Mouse (Mus musculus): ENCODE results near the gene Tnfsf12.
"Not testable (repeated sequence)": the region's sequence is repeated elsewhere in the genome, so short reads cannot be mapped to it uniquely, and the experiment has no call there.

Gene Tnfsf12

DNA sequence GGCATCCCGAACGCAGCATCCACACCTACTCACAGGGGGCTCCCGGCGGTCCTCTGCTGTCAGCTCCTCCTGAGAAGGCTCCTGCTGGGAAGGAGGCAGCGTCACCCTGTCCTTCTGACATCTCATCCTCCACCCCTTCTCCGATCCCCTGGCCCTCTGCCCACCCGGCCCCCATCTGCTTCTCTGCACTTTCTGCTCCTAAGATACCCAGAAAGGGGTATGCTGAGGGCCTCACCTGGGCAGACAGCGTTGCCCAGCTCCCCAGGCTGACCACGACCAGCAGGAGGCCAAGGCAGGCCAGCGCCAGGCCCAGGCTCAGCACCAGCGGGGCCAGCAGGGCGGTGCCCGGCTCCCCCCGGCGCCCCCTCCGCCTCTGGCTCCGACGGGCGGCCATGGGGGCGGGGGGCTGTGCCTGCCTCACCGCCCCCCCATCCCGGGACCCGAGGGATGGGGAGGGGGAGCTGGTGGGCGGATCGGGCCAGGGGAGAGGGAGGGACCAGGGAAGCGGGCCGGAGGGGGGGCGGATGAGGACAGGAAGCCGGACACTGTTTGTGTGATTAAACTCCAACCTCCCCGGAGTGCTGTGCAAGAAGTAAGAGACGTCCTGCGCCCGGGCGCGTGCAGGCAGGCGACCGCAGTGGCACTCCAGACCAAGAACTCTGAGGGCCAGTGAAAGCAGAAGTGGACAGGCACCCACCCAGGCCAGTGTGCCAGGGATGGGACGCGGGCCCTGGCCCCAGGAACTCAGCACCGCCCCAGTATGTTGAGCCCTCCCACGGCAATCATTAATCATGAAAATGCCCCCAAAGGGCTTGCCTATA, at the start of gene Tnfsf12, which contains the start of gene Tnfsfm13:
TSS of gene Tnfsf12 (minus strand) at position 489 of the 821 bp plus-strand sequence.
TSS of gene Tnfsfm13 (minus strand) at position 738 of the 821 bp plus-strand sequence.
- DNase-seq = no peak

DNA sequence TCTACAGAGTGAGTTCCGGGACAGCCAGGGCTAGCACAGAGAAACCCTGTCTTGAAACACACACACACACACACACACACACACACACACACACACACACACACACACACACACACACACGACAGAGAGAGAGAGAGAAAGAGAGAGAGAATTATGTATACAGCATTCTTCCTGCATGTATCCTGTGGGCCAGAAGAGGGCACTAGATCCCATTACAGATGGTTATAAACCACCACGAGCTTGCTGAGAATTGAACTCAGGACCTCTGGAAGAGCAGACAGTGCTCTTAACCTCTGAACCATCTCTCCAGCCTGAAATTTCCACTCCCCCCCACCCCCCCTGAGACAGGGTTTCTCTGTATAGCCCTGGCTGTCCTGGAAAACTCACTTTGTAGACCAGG, 35.8 kb upstream of the Tnfsf12 start:
- not testable (repeated sequence) for DNase-seq

DNA sequence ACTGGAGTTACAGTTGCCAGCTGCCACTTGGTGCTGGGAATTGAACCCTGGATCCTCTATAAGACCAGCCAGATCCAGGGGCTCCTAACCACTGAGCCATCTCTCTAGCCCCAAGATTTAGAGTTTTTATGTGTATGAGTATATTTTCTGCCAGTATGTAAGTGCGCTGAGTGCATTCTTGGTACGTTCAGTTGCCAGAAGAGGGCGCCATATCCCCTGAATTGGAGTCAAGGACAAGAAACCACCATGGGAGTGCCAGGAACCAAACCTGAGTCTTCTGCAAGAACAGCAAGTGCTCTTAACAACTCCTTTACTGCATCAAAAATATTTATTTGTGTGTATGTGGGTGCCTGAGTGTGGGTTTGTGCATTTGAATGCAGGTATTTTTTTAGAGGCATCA, 33.4 kb upstream of the Tnfsf12 start:
- DNase-seq = peak; percentile 31 to 32

DNA sequence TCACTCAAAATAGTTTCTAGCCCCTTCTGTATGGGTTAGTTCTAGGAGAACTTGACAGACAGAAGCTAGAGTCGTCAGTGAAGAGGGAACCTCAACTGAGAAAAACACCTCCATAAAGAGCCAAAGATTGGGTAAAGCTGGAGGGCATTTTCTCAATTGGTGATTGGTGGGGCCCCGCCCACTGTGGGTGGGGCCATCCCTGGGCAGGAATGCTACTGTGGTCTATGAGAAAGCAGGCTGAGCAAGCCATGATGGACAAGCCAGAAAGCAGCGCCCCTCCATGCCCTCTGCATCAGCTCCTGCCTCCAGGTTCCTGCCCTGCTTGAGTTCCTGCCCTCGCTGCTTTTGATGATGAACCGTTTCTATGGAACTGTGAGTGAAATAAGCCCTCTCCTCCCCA, 30.3 kb upstream of the Tnfsf12 start:
- DNase-seq = no peak

DNA sequence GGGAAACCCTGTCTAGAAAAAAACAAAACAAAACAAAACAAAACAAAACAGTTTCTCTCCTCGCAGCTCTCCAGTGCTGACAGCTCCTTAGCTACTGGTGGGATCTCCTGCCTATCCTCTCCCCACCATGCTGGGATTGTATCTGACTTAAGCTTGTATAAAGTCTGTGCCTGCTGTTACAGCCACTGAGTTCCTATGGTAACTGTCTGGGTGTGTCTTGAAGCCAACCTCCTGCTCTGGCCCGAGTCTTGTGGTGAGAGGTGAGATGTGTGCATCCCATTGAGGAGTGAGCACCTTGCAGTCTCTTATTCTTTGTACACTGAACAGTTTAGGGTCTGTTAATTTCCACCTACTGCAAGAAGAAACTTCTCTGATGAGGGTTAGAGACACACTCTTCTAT, 27.4 kb upstream of the Tnfsf12 start:
- DNase-seq = no peak

DNA sequence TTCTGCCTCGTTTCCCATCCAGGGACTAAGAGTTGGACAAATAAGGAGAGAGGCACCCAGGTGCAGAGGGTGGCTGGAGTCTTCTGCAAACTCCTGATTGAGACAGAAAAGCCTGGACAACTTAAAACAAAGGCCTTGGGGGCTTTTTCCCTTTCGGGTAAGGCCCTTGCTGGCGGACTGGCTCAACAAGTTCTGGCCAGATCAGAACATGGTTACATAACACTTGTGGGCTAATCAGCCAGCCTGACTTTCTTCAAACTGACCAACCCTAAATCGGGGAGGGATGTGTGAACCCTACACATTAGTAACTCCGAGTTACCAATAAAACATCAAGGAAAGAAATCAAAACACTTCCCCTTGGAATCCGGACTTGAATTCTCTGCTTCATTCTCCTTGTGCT, 25.2 kb upstream of the Tnfsf12 start:
- no peak for DNase-seq

DNA sequence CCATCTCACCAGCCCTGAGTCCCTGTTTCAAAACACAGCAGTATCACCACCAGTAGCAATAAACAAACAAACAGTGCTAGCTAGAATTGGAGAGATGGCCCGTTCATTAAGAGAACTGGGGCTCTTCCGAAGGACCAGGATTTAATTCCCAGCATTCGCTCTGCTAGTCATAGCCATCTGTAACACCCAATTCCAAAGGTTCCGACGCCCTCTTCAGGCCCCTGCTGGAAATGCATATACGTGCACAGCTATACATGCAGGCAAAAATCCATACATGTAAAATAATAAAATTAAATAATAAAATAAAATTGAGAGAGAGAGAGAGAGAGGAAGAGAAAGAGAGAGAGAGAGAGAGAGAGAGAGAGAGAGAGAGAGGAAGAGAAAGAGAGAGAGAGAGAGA, 23.8 kb upstream of the Tnfsf12 start:
- no peak for DNase-seq

DNA sequence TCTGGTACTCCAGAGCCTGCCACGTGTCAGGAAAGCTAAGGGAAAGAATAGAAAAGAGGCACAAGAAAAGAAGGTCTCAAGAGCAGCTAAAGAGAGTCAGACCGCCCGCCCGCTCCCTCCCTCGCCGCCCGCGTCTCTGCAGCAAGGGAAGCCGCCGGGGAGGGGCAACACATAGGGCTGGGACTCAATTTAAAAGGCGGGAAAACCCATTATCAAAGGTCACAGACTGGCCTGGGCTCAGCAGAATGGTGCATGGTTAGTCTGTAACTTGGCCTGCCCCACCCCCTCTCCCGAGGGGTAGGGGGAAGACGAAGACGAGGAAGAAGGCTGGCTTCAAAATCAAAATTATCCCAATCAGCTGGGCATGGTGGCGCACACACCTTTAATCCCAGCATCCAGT, 23.0 kb upstream of the Tnfsf12 start:
- DNase-seq = no peak

DNA sequence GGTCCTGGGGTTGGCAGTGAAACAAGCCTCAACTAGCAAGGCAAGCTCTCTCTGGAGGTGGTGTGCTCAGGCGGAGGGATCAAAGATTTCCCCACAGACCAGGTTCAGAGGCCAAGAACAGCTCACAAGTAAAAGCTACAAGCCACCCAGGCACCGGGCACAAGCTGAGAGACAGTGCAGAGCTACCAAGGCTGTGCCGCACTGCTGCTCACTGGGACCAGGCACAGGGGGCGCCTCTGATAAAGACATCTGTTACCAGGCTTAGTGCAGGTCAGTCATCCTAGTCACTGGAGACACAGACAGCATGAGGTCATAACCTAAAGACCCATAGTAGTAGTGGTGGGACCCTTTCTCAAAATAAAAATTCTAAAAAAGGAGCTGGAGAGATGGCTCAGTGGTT, 21.3 kb upstream of the Tnfsf12 start:
- DNase-seq = no peak

DNA sequence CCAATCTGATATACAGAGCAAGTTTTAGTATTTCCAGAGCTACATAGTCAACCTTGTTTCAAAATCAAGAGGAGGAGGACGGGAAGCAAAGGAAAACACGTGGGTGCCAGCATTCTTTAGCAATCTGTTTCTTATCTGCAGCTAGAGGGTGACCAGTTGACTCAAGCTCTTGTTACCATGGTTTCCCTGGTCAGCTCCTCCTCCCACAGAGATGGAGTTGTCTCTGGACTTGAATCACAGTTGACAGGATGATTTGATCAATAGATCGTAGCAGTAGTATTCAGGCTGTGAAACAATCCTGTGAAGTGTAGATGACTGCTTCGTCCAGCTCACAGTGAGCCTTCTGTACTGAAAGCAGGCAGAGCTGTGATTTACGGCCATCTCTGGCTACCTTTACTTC, 20.3 kb upstream of the Tnfsf12 start:
- no peak for DNase-seq

DNA sequence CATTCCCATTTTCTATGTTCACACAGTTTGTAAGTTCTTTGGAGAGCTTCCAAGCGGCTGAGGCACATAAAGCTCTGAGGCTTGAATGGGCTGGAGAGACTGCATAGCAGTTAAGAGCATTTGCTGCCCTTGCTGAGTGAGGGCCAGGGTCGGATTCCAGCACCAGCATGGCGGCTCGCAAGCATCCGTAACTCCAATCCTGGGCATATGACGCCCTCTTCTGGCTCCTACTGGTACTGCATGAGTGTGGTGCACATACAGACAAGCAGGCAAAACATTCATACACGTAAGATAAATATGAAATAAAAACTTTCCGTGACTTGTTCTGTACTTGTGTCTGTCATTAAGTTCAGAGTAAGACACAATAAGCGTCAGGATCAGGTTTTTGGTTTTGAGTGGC, 19.8 kb upstream of the Tnfsf12 start:
- no peak for DNase-seq

DNA sequence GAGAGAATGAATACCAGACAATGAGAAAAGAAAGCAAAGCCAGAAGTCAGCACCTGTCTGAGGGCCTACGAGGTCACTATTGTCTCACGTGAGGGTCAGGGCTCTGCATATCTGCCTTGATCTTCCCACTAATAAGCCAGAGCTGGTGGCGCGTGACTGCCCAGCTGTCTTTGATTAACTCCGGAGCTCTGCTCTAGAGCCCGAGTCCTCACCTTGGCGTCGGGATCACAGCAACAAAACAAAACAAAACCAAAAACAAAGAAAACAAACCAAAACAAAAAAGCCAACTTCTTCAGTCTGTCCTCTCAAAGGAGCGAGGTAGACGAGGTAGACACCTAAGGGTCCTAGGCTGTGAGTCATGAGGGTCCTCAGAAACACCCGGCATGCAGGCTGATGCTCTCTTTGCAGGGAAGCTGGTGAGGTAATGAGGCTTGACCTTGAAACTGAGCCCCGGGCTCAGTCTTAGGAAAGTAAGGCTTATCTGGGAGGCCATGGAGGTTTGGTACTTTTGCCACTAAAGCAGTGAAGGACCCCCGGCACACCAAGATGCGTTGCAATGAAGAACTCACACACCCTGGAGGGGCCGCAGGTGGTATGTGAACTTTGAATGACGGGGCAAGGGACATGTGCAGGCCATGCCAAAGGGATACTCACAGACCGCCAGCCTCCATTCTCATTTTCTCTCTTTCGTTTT, 19.1 kb upstream of the Tnfsf12 start:
- no peak for DNase-seq

DNA sequence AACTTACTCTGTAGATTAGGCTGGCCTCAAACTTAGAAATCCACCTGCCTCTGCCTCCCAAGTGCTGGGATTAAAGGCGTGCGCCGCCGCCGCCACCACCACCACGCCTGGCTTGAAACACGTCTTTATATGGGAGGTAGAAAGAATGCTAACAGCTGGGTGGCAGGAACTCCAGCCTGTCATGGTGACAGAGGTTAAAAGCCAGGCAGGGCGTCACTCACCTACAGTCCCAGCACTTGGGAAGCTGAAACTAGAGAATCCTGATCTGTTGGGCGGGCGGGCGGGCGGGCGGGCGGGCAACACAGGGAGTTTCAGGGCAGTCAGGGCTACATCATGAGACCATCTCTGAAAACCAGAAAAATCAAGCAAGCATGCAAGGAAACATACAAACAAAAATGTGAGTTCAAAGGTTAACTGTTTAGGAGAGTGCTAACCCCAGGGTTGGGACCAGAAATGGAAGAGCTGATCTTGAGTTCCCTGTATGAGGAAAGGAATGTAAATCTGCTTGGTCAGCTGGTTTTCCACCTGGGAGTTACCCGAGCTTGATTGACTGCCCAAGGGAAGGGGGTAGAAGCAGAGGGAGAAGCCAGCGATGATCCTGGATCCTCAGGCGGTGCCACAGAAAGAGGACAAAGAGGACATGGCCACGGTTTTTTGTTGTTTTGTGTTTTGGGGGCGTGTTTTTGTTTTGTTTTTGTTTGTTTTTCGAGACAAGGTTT, 17.5 kb upstream of the Tnfsf12 start:
- DNase-seq = no peak

DNA sequence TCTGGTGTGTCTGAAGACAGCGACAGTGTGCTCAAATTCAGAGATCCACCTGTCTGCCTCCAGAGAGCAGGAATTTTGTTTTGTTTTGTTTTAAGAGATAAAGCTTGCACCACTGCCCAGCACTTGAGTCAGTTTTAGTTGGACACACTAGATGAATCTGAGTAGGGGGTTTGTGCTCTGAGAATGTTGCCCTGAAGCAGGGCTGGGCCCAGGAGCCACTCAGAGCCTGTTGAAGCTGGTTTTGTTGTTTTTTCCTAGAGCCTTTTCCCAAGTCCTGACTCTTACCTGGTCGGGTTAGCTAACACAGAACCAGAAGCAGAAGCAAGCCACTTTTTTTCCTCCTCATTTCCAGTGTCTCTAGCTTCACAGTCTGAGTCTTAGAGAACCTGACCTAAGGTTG, 15.4 kb upstream of the Tnfsf12 start:
- no peak for DNase-seq

DNA sequence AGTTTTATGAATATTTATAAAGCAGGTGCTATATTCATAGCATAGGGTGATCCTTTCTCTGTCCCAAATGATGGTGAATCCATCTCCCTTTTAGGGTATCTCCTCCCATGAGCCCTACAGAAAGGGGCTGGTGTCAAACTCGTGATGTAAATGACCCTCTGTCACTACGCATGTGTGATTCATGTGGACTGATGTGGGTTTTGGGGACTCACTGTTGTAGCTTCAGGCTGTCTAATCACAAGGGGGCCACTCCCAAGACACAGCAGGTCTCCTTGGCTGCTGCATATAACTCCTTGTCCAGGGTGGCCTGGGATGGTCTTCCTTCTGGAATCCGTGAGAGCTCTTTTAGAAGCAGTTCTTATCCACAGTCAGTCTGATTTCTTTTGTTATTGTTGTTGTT, 14.8 kb upstream of the Tnfsf12 start:
- no peak for DNase-seq

DNA sequence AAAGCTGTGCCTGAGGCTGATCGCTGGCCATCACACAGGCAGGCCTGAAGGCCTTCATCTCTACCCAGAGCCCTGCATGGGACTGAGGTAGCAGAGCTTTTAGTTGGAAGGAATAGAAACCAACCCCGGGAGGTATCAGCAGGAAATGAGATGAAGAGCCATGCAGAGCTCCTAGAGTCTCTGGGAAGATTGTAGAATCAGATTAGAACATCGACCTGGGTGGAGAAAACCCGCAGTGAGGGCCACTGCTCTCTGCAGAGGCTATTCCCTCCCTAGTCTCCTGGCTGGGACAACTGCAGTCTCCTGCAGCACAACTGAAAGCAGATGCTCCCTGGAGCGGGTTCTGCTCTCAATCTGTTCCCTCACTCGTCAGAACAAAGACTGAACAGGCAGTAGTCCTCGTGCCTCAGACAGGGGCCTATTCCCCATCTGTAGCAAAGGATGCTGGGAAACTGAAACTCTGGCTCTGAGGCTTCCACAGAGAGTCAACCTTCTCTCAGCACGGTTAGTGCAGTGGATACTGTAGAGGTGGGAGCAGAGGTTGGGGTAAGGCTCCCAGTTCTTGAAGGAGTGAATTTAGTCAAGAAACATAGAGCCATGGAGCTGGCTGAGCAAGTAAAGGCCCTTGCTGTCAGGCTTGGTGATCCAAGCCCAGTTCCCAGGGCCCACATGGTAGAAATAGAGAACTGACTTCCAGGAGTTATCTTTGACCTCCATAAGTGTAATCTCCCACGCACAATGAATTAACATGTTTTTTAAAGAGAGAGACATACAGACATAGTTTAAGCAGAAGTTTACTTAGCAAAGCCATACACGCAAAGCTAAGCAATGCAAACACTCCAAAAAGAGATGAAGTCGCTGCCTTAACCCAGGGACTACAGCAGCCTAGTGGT, 14.2 kb upstream of the Tnfsf12 start:
- DNase-seq = no peak

DNA sequence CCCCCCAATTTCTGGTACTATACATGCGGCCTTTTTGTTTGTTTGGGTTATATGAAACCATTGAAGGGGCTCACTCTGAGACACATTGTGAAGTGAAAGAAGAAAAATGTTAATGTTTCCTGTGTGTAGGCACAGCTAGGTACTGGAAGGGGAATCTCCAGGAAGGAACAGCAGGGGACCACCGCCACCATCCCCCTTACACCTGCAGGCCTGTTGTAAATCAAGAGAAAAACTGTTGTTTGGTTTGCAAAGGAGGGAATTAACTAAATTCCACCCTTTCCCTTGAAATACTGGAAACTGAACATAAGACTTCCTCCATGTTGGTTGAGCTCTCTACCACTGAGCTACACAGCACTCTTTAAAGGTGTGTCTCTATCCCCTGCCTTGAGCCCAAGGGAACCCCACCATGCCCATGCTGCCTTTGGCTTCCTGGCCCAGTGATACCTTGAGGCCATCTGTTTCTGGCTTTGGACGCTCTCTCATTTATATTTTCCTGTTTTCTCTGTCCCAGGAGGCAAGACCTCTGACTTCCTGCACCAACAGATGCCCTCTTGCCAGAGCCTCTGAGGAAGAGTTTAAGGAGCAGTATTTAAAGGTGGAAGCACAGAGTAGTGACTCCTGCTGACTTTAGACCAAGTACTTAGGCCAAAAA, 13.1 kb upstream of the Tnfsf12 start:
- no peak for DNase-seq

DNA sequence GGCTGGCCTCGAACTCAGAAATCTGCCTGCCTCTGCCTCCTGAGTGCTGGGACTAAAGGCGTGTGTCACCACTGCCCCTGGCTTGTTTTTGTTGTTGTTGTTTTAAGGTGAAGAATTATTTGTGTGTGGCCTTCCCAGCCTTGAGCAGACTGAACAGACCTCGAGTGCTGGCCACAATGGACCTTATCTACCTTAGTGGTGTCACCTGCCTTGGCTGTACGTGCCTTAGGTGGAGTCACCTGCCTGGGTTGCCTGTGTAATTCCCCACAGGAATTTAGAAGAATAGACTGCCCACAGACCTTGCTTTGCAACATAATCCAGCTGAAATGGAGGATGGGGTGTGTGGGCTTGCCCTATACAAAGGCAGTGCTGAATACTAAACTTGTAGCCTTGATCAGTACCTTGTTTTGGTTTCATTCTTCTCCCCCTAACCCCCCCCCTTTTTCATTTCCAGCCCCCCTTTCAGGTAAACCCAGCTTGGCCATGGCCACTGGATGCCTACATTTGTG, 12.3 kb upstream of the Tnfsf12 start:
- no peak for DNase-seq

DNA sequence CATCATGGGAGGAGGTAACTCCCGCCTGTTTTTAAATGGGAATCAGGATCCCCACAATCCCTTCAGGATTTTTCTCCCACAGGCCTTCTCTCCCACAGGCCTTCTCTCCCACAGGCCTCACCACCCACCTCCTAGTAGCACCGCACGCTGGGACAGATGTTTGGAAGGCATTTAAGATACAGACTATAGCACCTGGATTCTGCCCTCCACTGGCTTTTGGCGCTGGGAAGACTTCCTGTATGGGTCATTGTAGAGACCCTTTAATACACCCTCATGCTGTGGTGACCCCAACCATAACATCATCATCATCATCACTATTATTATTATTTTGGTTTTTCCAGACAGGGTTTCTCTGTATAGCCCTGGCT, 11.8 kb upstream of the Tnfsf12 start:
- no peak for DNase-seq

DNA sequence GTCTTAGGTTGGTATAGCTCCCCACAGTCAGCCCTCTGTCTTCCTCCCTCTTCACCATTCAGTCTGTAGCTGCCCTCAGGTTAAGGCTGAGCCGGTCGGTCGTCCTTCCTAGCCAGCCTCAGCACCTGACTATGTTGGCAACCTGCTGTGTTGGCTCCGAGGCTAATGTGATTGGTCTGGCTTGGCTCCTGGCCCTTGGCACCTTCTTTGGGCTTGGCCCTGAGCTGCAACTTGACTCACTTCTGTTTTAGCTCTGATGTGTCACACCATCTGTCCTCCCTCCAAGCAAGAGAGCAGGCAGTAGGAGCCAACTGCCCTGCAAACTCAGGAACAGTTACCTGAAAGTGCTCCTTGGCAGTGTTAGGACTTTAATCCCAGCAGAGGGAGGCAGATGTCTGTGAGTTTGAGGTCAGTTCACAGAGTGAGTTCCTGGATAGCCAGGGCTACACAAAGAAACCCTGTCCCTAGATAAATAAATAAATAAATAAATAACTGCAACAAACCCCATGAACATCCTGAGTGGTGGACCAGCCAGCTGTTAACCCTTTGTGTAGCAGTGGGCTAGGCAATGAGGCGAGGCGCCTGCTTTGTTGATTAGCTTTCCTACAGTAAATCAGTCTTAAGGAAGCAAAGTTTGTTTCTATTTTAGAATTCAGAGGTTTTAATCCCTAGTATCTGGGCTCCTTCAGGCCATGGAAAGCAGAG, 11.3 kb upstream of the Tnfsf12 start:
- DNase-seq = no peak

DNA sequence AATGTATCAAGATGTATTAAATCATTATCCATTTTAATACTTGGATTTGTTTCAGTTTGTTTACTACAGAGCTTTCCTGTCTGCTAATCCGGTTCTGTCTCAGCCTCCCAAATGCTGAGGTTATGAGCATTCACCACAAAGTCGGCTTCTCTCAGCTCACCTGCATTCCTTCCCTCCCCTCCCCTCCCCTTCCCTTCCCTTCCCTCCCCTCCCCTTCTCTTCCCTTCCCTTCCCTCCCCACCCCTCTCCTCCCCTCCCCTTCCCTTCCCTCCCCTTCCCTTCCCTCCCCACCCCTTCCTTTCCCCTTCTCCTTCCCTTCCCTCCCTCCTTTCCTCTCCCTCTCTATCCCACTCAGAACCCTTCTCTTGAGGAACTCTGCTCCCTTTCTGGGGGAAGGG, 9.0 kb upstream of the Tnfsf12 start:
- DNase-seq = no peak

All from thymus, adult 18-20 months (tissue).